8 mouse cellular contexts compared by ENCODE assay signal in the genomic region with DNA sequence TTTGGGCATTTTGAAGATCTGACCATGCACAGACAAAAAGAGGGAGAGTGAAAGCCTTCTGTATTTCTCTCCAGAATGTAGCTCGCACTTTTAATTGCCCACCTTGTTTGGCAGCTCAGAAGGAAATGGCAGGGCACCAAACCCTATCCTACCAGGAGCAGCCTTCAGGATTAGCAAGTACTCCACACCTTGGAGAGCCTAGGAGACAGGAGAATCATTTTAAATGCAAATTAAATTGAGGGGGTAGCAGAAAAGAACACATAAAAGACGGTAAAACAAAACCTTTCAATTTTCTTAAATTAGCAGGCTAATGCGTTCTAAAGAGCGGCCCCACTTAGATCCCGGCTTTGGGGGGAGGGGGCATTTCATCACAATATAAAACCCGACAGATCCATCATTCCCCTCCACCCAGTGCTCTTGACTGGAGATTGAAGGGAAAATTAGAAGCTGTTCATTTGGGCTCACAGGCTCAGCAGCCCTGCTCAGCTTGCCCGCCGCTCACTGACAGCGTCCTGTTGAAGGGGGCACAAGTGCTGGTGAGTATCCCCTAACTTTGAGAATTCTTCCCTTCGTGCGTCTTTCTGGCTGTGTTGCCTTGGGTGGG. TPM values are rescaled to one million over a fixed set of nuclear protein-coding genes. Genes with fewer than 3 reads are reported as not detected.
DNase-seq lines count a peak whose midpoint lies in the region; ATAC-seq lines count a peak whose summit lies in the region.

TSS of gene Phactr1 (plus strand) at position 233 of the 604 bp plus-strand sequence.

- no peaks in the 10 kb centered on the region for H3K4me1 ChIP-seq in embryonic facial prominence, embryonic 12.5 days
- H3K4me1 ChIP-seq in hindbrain, embryonic 11.5 days (replicated peaks; ENCODE audit: control insufficient read depth, insufficient read depth, low read length), result no peaks in the 10 kb centered on the region
- peaks cover 16% of the 10 kb centered on the region for H3K4me1 ChIP-seq in midbrain, embryonic 12.5 days

- H3K9ac ChIP-seq in embryonic facial prominence, embryonic 12.5 days, result no peak within 1 kb of the TSS
- no peak within 1 kb of the TSS for H3K9ac ChIP-seq in hindbrain, embryonic 11.5 days (ENCODE audit: low read depth, low read length)
- no peak within 1 kb of the TSS for H3K9ac ChIP-seq in midbrain, embryonic 12.5 days (replicated peaks)

- no peak within 1 kb of the TSS for H3K4me3 ChIP-seq in embryonic facial prominence, embryonic 12.5 days
- H3K4me3 ChIP-seq in hindbrain, embryonic 11.5 days (ENCODE audit: low read depth, low read length), result no peak within 1 kb of the TSS
- H3K4me3 ChIP-seq in midbrain, embryonic 12.5 days, result no peak within 1 kb of the TSS

- 0 out of 2 replicates have a peak, but pooled peaks cover 3% of the 10 kb centered on the region for H3K27me3 ChIP-seq in embryonic facial prominence, embryonic 12.5 days
- H3K27me3 ChIP-seq in hindbrain, embryonic 11.5 days (ENCODE audit: control insufficient read depth, insufficient read depth, low read length), result no peaks in the 10 kb centered on the region
- no peaks in the 10 kb centered on the region for H3K27me3 ChIP-seq in midbrain, embryonic 12.5 days

- H3K36me3 ChIP-seq in embryonic facial prominence, embryonic 12.5 days, result no peaks in the 10 kb centered on the region
- no peaks in the 10 kb centered on the region for H3K36me3 ChIP-seq in hindbrain, embryonic 11.5 days (ENCODE audit: control insufficient read depth, insufficient read depth, low read length)
- H3K36me3 ChIP-seq in midbrain, embryonic 12.5 days, result no peaks in the 10 kb centered on the region

- 18% methylated on average over 11 of the region's 11 CpGs for WGBS in embryonic facial prominence, embryonic 12.5 days
- WGBS in hindbrain, embryonic 11.5 days, result 21% methylated on average over 11 of the region's 11 CpGs
- 21% methylated on average over 11 of the region's 11 CpGs for WGBS in midbrain, embryonic 12.5 days

- no peaks in the 10 kb centered on the region for H3K9me3 ChIP-seq in embryonic facial prominence, embryonic 12.5 days
- H3K9me3 ChIP-seq in hindbrain, embryonic 11.5 days (ENCODE audit: control insufficient read depth, low read length), result no peaks in the 10 kb centered on the region
- no peaks in the 10 kb centered on the region for H3K9me3 ChIP-seq in midbrain, embryonic 12.5 days

- H3K27ac ChIP-seq in embryonic facial prominence, embryonic 12.5 days, result no peak within 1 kb of the TSS
- H3K27ac ChIP-seq in hindbrain, embryonic 11.5 days (ENCODE audit: low read depth, low read length), result no peak within 1 kb of the TSS
- H3K27ac ChIP-seq in midbrain, embryonic 12.5 days (replicated peaks), result no peak within 1 kb of the TSS

- no peak within 1 kb of the TSS for H3K4me2 ChIP-seq in embryonic facial prominence, embryonic 12.5 days (replicated peaks)
- H3K4me2 ChIP-seq in hindbrain, embryonic 11.5 days (replicated peaks; ENCODE audit: low read depth, low read length), result no peak within 1 kb of the TSS
- no peak within 1 kb of the TSS for H3K4me2 ChIP-seq in midbrain, embryonic 12.5 days (replicated peaks)

- no peak for ATAC-seq in embryonic facial prominence, embryonic 12.5 days (ENCODE audit: insufficient number of reproducible peaks, insufficient read depth, low FRiP score, low TSS enrichment)
- ATAC-seq in hindbrain, embryonic 11.5 days (ENCODE audit: low FRiP score), result no peak
- ATAC-seq in midbrain, embryonic 12.5 days (ENCODE audit: low FRiP score, low read depth), result no peak
- ATAC-seq in monocyte, adult 5-6 weeks (replicated peaks; ENCODE audit: insufficient number of reproducible peaks, low FRiP score, low TSS enrichment, poor library complexity, severe bottlenecking), result no peak
- no peak for ATAC-seq in activated CD4-positive, CD25-positive, alpha-beta regulatory T cell, adult 4 months

- peak in 1 of 2 experiments; percentile 49 for DNase-seq in layer of hippocampus, adult 18-20 months (ENCODE audit: low spot score in 2 of 2)
- no peak for DNase-seq in layer of hippocampus, adult 9-10 months (ENCODE audit: low spot score)
- DNase-seq in hindbrain, embryonic 11.5 days (ENCODE audit: low spot score), result no peak
- DNase-seq in thymus, postnatal 36 days, result no peak

RNA-seq across cellular contexts. Expression of gene Phactr1, which starts in this region (rescaled TPM):
- total RNA-seq in layer of hippocampus, adult 18-20 months (2021), result 100 to 1,000 TPM; 301 to 307 TPM
- polyA plus RNA-seq in embryonic facial prominence, embryonic 12.5 days (2016; fragmentation: Nextera tagmentation; extraction: Ambion mirVana), result 15.6 and 16.1 TPM in 2 replicates
- 18.7 and 19.1 TPM in 2 replicates for polyA plus RNA-seq in hindbrain, embryonic 11.5 days (2014; fragmentation: Nextera tagmentation; extraction: Ambion mirVana)
- 20.1 and 23.2 TPM in 2 replicates for polyA plus RNA-seq in midbrain, embryonic 12.5 days (2016; fragmentation: Nextera tagmentation; extraction: Ambion mirVana)
- total RNA-seq in monocyte, adult 5-6 weeks (2017), result not detected in 3 replicates
- polyA plus RNA-seq in activated CD4-positive, CD25-positive, alpha-beta regulatory T cell, adult 4 months (2017; shearing (Covaris generic)), result under 1 TPM in 1 of 2 experiments, not detected in 1; 0.24 TPM

Comparison
In these comparisons a context has a peak if more than half of its experiments do, and no peak if none do; other contexts are left out.
1. RNA of gene Phactr1 (total RNA-seq): 301 to 307 TPM in layer of hippocampus, adult 18-20 months; not detected in monocyte, adult 5-6 weeks; every median in the first group is over 100 times any median in the second.
2. RNA of gene Phactr1 (polyA plus RNA-seq): 20.1 to 23.2 TPM in midbrain, embryonic 12.5 days, 18.7 to 19.1 TPM in hindbrain, embryonic 11.5 days and 15.6 to 16.1 TPM in embryonic facial prominence, embryonic 12.5 days; 0.24 TPM in activated CD4-positive, CD25-positive, alpha-beta regulatory T cell, adult 4 months; every median in the first group is over 10 times any median in the second.